Mouse (Mus musculus) cerebellum, adult 2 months (tissue): ENCODE measurements around the gene Zfp213. TPM values are rescaled to one million over a fixed set of nuclear protein-coding genes. Genes with fewer than 3 reads are reported as not detected.

Experiments
- DNase-seq, 2 experiments: peaks; one replicate each; pipeline ENCODE4 v3.0.0; 2021
- H3K27ac ChIP-seq: fragments of 200-500 bp; 2 replicates; pipeline ENCODE4 v1.5.1; 2012; ENCODE audit warnings: low read length, control low read depth, inconsistent platforms; ENCODE audit not compliant: insufficient read depth
- H3K27me3 ChIP-seq: fragments of 200-500 bp; 2 replicates; pipeline ENCODE4 v1.6.1; 2012; ENCODE audit warnings: inconsistent platforms, mild to moderate bottlenecking, low read length, moderate library complexity; ENCODE audit not compliant: control insufficient read depth, insufficient read depth
- H3K4me1 ChIP-seq: fragments of 200-500 bp; 2 replicates; pipeline ENCODE4 v1.6.1; 2011; ENCODE audit warnings: low read length; ENCODE audit not compliant: control insufficient read depth, insufficient read depth
- H3K4me3 ChIP-seq: fragments of 200-500 bp; replicated peaks from 2 replicates; pipeline ENCODE3; 2011; ENCODE audit warnings: mild to moderate bottlenecking, low read depth, low read length, control low read depth; ENCODE audit not compliant: insufficient read depth
- CTCF ChIP-seq: fragments of 200-500 bp; IDR thresholded peaks from 2 replicates; pipeline ENCODE4 v1.5.1; 2011; ENCODE audit warnings: low read depth, mild to moderate bottlenecking, control low read depth, low read length, moderate library complexity, borderline replicate concordance; ENCODE audit not compliant: insufficient read depth
- POLR2A ChIP-seq: fragments of 200-500 bp; IDR thresholded peaks from 2 replicates; pipeline ENCODE4 v1.6.1; 2011; ENCODE audit warnings: low read length, control low read depth, borderline replicate concordance; ENCODE audit not compliant: insufficient read depth
- WGBS: fragments of 180-500 bp; shearing (Covaris S2); methylation state at CpG from one replicate; pipeline ENCODE4 v1.1.7; 2018; 5-methylcytosine and 5-hydroxymethylcytosine counted together
- polyA plus RNA-seq: library from polyadenylated mRNA; depleted of rRNA; stranded (reverse); fragments of >200 nt; gene quantifications from 2 replicates; pipeline ENCODE4 v1.2.3, GENCODE M21; 2012

The Zfp213 gene
- polyA plus RNA-seq, 1 experiment: 9.2 TPM

DNA sequence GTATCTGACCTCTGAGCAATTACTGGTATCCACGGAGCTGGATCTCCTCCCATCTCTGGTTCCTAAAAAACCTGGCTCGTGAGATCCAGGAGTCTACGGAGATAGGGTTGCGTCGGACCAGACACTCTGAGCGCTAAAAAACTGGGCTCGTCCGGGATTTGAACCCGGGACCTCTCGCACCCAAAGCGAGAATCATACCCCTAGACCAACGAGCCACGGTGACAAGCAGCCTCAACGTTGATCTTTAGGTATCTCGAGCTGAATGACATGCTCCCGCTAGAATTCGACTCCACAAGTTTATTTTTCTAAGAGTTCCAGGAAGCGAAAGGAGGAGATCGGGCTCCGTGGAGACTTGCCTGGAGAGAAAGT is 17.7 kb downstream of the Zfp213 start:
- WGBS: under 1% methylated on average over 20 of the region's 20 CpGs
- TF ChIP-seq POLR2A (no peak), CTCF (no peak)
- peak; percentile 78 to 88 for DNase-seq
- Histone ChIP-seq H3K4me3 (peak overlapping the region; percentile 100), H3K27ac (0 out of 2 replicates have a peak overlapping the region, but pooled peaks have one; percentile 40), H3K4me1 (no peaks in the 10 kb centered on the region; the same call in 1 of the 2 replicates), H3K27me3 (no peaks in the 10 kb centered on the region; the same call in 1 of the 2 replicates)

DNA sequence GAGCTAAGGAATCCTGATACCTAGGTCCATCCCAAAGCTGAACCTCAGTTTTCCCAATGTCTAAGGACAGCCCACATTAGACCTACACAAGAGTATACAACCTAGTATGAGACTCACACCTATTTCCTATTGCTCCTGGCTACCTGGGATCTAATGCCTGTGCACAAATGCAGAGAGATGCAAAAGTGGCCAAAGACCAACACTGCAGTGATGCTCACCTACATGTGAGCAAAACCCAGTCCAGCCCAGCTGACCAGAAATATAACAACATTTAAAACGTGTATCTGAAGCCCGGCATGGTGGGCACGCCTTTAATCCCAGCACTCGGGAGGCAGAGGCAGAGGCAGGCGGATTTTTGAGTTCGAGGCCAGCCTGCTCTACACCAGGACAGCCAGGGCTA is 18.2 kb downstream of the Zfp213 start:
- TF ChIP-seq CTCF: no peak
- no peak for TF ChIP-seq POLR2A
- no peak overlapping the region for H3K27ac ChIP-seq
- no peak overlapping the region for H3K4me3 ChIP-seq
- DNase-seq: no peak
- no peaks in the 10 kb centered on the region; the same call in 1 of the 2 replicates for H3K4me1 ChIP-seq
- 28% methylated on average over 6 of the region's 6 CpGs for WGBS
- no peaks in the 10 kb centered on the region; the same call in 1 of the 2 replicates for H3K27me3 ChIP-seq

- DNase-seq: no peak
- Histone ChIP-seq H3K4me3 (no peak overlapping the region), H3K27ac (no peak overlapping the region), H3K4me1 (no peaks in the 10 kb centered on the region; the same call in 1 of the 2 replicates), H3K27me3 (no peaks in the 10 kb centered on the region; the same call in 1 of the 2 replicates)
- WGBS: 93% methylated on average over 1 of the region's 1 CpGs
- TF ChIP-seq POLR2A (no peak), CTCF (no peak)
These were observed 19.3 kb downstream of the Zfp213 start for GRCm38 (mm10) chr17:23544766-23545165.

GRCm38 (mm10) chr17:23543983-23544382 is 20.1 kb downstream of the Zfp213 start:
- 69% methylated on average over 4 of the region's 4 CpGs for WGBS
- DNase-seq: no peak
- Histone ChIP-seq H3K27me3 (no peaks in the 10 kb centered on the region; the same call in 1 of the 2 replicates), H3K4me3 (no peak overlapping the region), H3K27ac (no peak overlapping the region), H3K4me1 (no peaks in the 10 kb centered on the region; the same call in 1 of the 2 replicates)
- no peak for TF ChIP-seq CTCF
- no peak for TF ChIP-seq POLR2A

DNA sequence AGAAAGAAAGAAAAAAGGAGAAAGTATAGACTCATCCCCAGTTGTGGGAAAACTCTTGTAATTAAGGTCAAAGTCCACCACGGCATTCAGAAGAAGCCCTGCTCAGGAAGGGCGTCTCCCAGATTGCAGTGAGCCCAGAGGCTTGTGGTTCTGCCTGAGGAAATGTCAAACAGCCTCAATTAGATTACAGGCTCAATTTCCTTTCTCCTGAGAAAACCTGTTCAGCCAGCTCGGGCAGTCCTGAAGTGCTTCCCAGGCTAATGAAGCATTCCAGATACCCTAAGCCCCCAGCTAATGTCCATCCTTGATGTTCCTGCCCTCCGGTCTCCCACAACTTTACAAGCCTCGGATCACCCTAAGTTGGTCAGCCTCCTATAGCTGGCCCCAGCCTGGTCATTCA is 20.7 kb downstream of the Zfp213 start:
- no peaks in the 10 kb centered on the region; the same call in 1 of the 2 replicates for H3K27me3 ChIP-seq
- H3K4me1 ChIP-seq: no peaks in the 10 kb centered on the region; the same call in 1 of the 2 replicates
- WGBS: 70% methylated on average over 5 of the region's 5 CpGs
- no peak overlapping the region for H3K4me3 ChIP-seq
- no peak for DNase-seq
- no peak overlapping the region for H3K27ac ChIP-seq
- TF ChIP-seq CTCF: no peak

- Histone ChIP-seq H3K4me3 (no peak overlapping the region), H3K27me3 (no peaks in the 10 kb centered on the region; the same call in 1 of the 2 replicates), H3K4me1 (no peaks in the 10 kb centered on the region; the same call in 1 of the 2 replicates), H3K27ac (no peak overlapping the region)
- DNase-seq: no peak
- TF ChIP-seq POLR2A (no peak), CTCF (no peak)
- WGBS: 61% methylated on average over 4 of the region's 4 CpGs
These were observed 21.2 kb downstream of the Zfp213 start for GRCm38 (mm10) chr17:23542835-23543234.

DNA sequence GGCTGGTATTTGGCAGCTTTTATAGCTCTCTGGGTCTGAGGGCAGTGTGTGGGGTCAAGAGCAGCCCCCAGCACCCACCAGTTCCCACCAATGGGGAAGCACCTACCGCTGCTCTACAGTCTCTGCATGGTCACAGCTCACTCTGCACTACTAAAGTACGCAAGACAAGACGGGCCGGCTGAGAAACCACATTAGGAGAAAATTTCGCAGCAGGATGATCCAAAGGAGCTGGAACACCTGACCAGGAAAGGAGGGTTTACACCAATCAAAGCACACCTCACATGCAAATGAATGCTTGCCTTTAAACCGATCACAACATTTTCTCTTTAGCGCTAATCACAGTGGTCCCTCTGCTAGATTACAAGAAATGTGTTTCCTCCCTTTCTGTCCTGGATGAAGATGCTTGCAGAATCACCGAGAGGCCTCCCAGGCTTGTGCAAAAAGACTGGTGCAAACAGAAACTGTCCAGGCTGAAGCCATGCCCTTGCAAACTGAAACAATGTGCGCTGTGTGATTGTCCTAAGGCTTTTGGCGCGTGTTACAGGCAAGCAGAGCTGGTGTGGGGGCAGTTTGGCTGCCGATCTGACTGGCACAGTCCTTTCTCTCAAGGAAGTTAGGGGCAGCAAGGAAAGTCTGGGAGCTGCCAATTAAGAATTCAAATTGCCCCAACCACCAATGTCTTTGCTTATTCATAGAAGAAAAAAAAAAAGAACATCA is 21.9 kb downstream of the Zfp213 start:
- no peak for DNase-seq
- H3K27ac ChIP-seq: no peak overlapping the region
- peak overlapping the region; percentile 4 for H3K4me3 ChIP-seq
- H3K27me3 ChIP-seq: no peaks in the 10 kb centered on the region; the same call in 1 of the 2 replicates
- H3K4me1 ChIP-seq: no peaks in the 10 kb centered on the region; the same call in 1 of the 2 replicates
- no peak for TF ChIP-seq POLR2A
- TF ChIP-seq CTCF: no peak
- WGBS: 21% methylated on average over 12 of the region's 12 CpGs

GRCm38 (mm10) chr17:23540605-23541475 is 23.2 kb downstream of the Zfp213 start:
- 32% methylated on average over 31 of the region's 31 CpGs for WGBS
- Histone ChIP-seq H3K27ac (no peak overlapping the region), H3K27me3 (no peaks in the 10 kb centered on the region; the same call in 1 of the 2 replicates), H3K4me3 (no peak overlapping the region), H3K4me1 (no peaks in the 10 kb centered on the region; the same call in 1 of the 2 replicates)
- DNase-seq: no peak
- no peak for TF ChIP-seq POLR2A
- no peak for TF ChIP-seq CTCF
